In genomic region chr13:97439216-97439979, GRCm38 (mm10) we compare ENCODE assay signal across 8 mouse cellular contexts.
DNase-seq lines count a peak whose midpoint lies in the region; ATAC-seq and TF ChIP-seq lines count a peak whose summit lies in the region.

No protein-coding gene starts in this region.

- WGBS in cerebellum, adult 2 months, result 13% methylated on average over 16 of the region's 16 CpGs
- WGBS in stomach, embryonic 14.5 days, result 19% methylated on average over 16 of the region's 16 CpGs
- WGBS in stomach, postnatal 0 days, result 33% methylated on average over 16 of the region's 16 CpGs
- WGBS in intestine, postnatal 0 days, result 27% methylated on average over 16 of the region's 16 CpGs

- DNase-seq in cerebellum, adult 2 months, result peak; percentile 7 to 17
- no peak for DNase-seq in cerebellum, postnatal 4 days (ENCODE audit: low spot score in 2 of 2)
- no peak for DNase-seq in stomach, postnatal 0 days (ENCODE audit: low spot score)
- DNase-seq in neural tube, embryonic 10.5 days (ENCODE audit: extremely low spot score, low spot score), result peak; percentile 43
- DNase-seq in frontal cortex, postnatal 14 days (ENCODE audit: low spot score in 2 of 2), result no peak

- no peaks in the 10 kb centered on the region for H3K4me1 ChIP-seq in cerebellum, adult 2 months (ENCODE audit: control insufficient read depth, insufficient read depth, low read length)
- H3K4me1 ChIP-seq in stomach, embryonic 14.5 days (ENCODE audit: control insufficient read depth, insufficient read depth, low read length), result peaks cover 39% of the 10 kb centered on the region
- peaks cover 10% of the 10 kb centered on the region for H3K4me1 ChIP-seq in stomach, postnatal 0 days (replicated peaks; ENCODE audit: control insufficient read depth, insufficient read depth)
- H3K4me1 ChIP-seq in intestine, postnatal 0 days (replicated peaks; ENCODE audit: control insufficient read depth, insufficient read depth, low read length), result peaks cover 9% of the 10 kb centered on the region; the same call in 1 of the 2 replicates

- H3K9me3 ChIP-seq in stomach, embryonic 14.5 days (ENCODE audit: control insufficient read depth, low read depth, low read length), result no peaks in the 10 kb centered on the region
- H3K9me3 ChIP-seq in stomach, postnatal 0 days (ENCODE audit: control insufficient read depth, low read length), result no peaks in the 10 kb centered on the region
- H3K9me3 ChIP-seq in intestine, postnatal 0 days (ENCODE audit: control insufficient read depth), result no peaks in the 10 kb centered on the region

- TF ChIP-seq CTCF in cerebellum, adult 2 months (IDR thresholded peaks at IDR 0.05; ENCODE audit: borderline replicate concordance, insufficient read depth, low read depth, low read length), result no peak
- TF ChIP-seq CTCF in stomach, postnatal 0 days (IDR thresholded peaks at IDR 0.05; ENCODE audit: low read depth), result no peak
- 0 out of 2 replicates have a peak, but pooled peaks have one; percentile 14 for TF ChIP-seq CTCF in intestine, postnatal 0 days (IDR thresholded peaks at IDR 0.05; ENCODE audit: low read depth)

- peaks cover 6% of the 10 kb centered on the region; the same call in 1 of the 2 replicates for H3K27me3 ChIP-seq in cerebellum, adult 2 months (ENCODE audit: control insufficient read depth, insufficient read depth, low read length)
- H3K27me3 ChIP-seq in stomach, embryonic 14.5 days (ENCODE audit: control insufficient read depth, insufficient read depth, low read length), result no peaks in the 10 kb centered on the region
- no peaks in the 10 kb centered on the region for H3K27me3 ChIP-seq in stomach, postnatal 0 days (ENCODE audit: control insufficient read depth, insufficient read depth, low read length)
- H3K27me3 ChIP-seq in intestine, postnatal 0 days (replicated peaks; ENCODE audit: control insufficient read depth, insufficient read depth, low read length), result no peaks in the 10 kb centered on the region

- H3K4me2 ChIP-seq in stomach, embryonic 14.5 days (replicated peaks; ENCODE audit: low read depth, low read length), result no peak overlapping the region; the same call in 1 of the 2 replicates
- no peak overlapping the region for H3K4me2 ChIP-seq in stomach, postnatal 0 days (replicated peaks; ENCODE audit: low read depth)
- H3K4me2 ChIP-seq in intestine, postnatal 0 days (replicated peaks; ENCODE audit: low read depth), result peak overlapping the region; percentile 21

- H3K9ac ChIP-seq in stomach, embryonic 14.5 days (replicated peaks; ENCODE audit: low read depth, low read length), result no peak overlapping the region
- no peak overlapping the region for H3K9ac ChIP-seq in stomach, postnatal 0 days (ENCODE audit: low read length)
- H3K9ac ChIP-seq in intestine, postnatal 0 days (ENCODE audit: low read depth, low read length), result no peak overlapping the region

- TF ChIP-seq POLR2A in cerebellum, adult 2 months (IDR thresholded peaks at IDR 0.05; ENCODE audit: borderline replicate concordance, insufficient read depth, low read length), result no peak

- ATAC-seq in stomach, embryonic 14.5 days (ENCODE audit: insufficient number of reproducible peaks, insufficient read depth, low FRiP score, low read depth), result no peak
- no peak for ATAC-seq in stomach, postnatal 0 days (ENCODE audit: low FRiP score, low TSS enrichment)
- ATAC-seq in intestine, postnatal 0 days, result 0 out of 2 replicates have a peak, but pooled peaks have one; percentile 26
- no peak for ATAC-seq in frontal cortex, adult (ENCODE audit: low TSS enrichment)

- no peak overlapping the region for H3K27ac ChIP-seq in cerebellum, adult 2 months (ENCODE audit: insufficient read depth, low read length)
- peak overlapping the region; percentile 4; the same call in 1 of the 2 replicates for H3K27ac ChIP-seq in stomach, embryonic 14.5 days (ENCODE audit: low read length)
- no peak overlapping the region for H3K27ac ChIP-seq in stomach, postnatal 0 days (replicated peaks)
- H3K27ac ChIP-seq in intestine, postnatal 0 days (ENCODE audit: low read depth, low read length), result no peak overlapping the region

- no peaks in the 10 kb centered on the region for H3K36me3 ChIP-seq in stomach, embryonic 14.5 days (ENCODE audit: control insufficient read depth, insufficient read depth, low read length)
- H3K36me3 ChIP-seq in stomach, postnatal 0 days (ENCODE audit: control insufficient read depth, insufficient read depth, low read length), result no peaks in the 10 kb centered on the region
- H3K36me3 ChIP-seq in intestine, postnatal 0 days (ENCODE audit: control insufficient read depth, insufficient read depth), result no peaks in the 10 kb centered on the region; the same call in 1 of the 2 replicates

- H3K4me3 ChIP-seq in cerebellum, adult 2 months (replicated peaks; ENCODE audit: insufficient read depth, low read depth, low read length), result no peak overlapping the region
- no peak overlapping the region for H3K4me3 ChIP-seq in stomach, embryonic 14.5 days (ENCODE audit: low read depth, low read length)
- no peak overlapping the region for H3K4me3 ChIP-seq in stomach, postnatal 0 days (ENCODE audit: low read depth, low read length)
- no peak overlapping the region for H3K4me3 ChIP-seq in intestine, postnatal 0 days (ENCODE audit: low read depth, low read length)

- TF ChIP-seq EP300 in stomach, postnatal 0 days (optimal IDR thresholded peaks at IDR 0.05), result no peak

Comparison
In these comparisons a context has a peak if more than half of its experiments do, and no peak if none do; other contexts are left out.
1. DNase-seq: peak in cerebellum, adult 2 months (2 of 2) and neural tube, embryonic 10.5 days (single experiment); none in cerebellum, postnatal 4 days (0 of 2), stomach, postnatal 0 days (single experiment) and frontal cortex, postnatal 14 days (0 of 2).